Mouse (Mus musculus): ENCODE data around the gene Cd9. TPM values are rescaled to one million over a fixed set of nuclear protein-coding genes. Genes with fewer than 3 reads are reported as not detected.

Gene Cd9
- polyA plus RNA-seq, 1 experiment = 8.6 TPM

DNA sequence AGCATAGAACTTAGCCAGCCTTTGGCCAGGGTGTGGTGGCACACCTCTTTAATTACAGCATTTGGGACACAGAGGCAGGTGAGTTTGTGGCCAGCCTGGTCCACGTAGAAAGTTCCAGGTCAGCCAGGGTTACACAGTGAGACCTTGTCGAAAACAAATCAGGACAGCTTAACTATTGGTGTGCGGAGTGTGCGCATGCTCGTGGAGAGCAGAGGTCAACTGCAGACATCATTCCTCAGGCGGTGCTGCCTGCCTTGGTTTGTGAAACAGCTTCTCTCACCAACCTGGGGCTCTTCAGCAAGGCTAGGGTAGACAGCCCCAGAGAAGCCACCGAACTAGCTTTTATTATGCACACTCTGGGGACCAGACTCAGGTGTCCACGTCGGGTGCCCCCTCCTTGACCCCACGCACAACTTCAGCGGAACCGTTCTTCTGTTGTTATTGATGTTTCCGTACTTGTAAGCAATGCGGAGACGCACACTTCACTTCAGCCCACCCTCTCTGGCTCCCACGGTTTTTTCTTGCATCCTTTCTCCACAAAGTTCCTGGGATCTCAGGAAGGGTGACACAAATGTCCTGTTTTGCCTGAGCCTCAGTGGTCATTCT is 74.0 kb downstream of the Cd9 start:
- Histone ChIP-seq H3K4me3 (ENCODE audit: control insufficient read depth, low read depth, low read length) (no peak overlapping the region), H3K4me1 (ENCODE audit: control insufficient read depth, insufficient read depth, low read length) (no peaks in the 10 kb centered on the region), H3K36me3 (ENCODE audit: control insufficient read depth, insufficient read depth, low read length) (no peaks in the 10 kb centered on the region), H3K27me3 (ENCODE audit: control insufficient read depth, insufficient read depth, low read length) (no peaks in the 10 kb centered on the region), H3K27ac (ENCODE audit: control insufficient read depth, insufficient read depth, low read depth, low read length) (no peak overlapping the region)
- TF ChIP-seq POLR2A (IDR thresholded peaks at IDR 0.05; ENCODE audit: control insufficient read depth, low read depth, low read length) = no peak
- no peak for TF ChIP-seq CTCF (IDR thresholded peaks at IDR 0.05; ENCODE audit: control insufficient read depth, insufficient read depth, insufficient replicate concordance, low read depth, low read length)

DNA sequence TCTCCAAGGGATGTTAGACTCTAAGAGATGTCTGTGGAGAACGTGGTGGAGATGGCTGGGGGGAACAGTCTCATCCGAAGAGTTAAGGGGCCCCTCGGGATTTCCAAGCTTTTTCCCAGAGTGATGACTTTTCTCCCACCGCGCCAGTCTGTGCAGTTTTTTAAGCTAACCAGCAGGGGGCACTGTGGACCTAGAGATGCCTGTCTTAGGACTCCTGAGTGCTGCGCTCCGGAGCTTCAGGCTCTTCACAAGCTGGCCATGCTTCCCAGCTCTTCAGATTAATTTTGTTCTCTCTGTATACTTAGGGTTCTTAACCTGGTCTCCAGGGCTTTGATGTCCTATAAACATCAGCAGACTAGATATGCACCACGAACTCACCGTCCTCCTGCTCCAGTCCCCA is 75.8 kb downstream of the Cd9 start:
- no peak for TF ChIP-seq POLR2A (IDR thresholded peaks at IDR 0.05; ENCODE audit: control insufficient read depth, low read depth, low read length)
- TF ChIP-seq CTCF (IDR thresholded peaks at IDR 0.05; ENCODE audit: control insufficient read depth, insufficient read depth, insufficient replicate concordance, low read depth, low read length) = peak; percentile 77; the same call in 1 of the 2 replicates
- Histone ChIP-seq H3K27me3 (ENCODE audit: control insufficient read depth, insufficient read depth, low read length) (no peaks in the 10 kb centered on the region), H3K27ac (ENCODE audit: control insufficient read depth, insufficient read depth, low read depth, low read length) (no peak overlapping the region), H3K36me3 (ENCODE audit: control insufficient read depth, insufficient read depth, low read length) (no peaks in the 10 kb centered on the region), H3K4me3 (ENCODE audit: control insufficient read depth, low read depth, low read length) (no peak overlapping the region), H3K4me1 (ENCODE audit: control insufficient read depth, insufficient read depth, low read length) (no peaks in the 10 kb centered on the region)

DNA sequence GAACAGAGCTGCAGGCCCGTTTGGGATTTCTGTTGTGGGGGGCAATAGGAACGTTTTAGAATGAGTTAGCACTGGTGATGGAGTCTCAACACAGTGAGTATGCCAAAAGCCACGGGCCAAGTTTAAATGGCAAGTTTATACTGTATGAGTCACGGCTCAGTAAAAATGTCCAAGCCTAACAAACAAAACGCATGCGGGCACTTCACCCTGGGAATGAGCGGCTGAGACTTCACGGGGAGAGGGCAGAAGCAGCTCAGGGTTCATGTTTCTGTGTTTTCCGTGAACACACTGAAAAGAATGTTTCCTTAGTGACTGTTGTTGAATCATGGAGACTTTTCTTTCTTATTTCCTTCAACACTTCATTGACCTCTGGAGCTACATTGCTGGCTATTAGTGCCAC is 81.3 kb downstream of the Cd9 start:
- H3K27me3 ChIP-seq (ENCODE audit: control insufficient read depth, insufficient read depth, low read length) = no peaks in the 10 kb centered on the region
- no peak overlapping the region for H3K4me3 ChIP-seq (ENCODE audit: control insufficient read depth, low read depth, low read length)
- TF ChIP-seq POLR2A (IDR thresholded peaks at IDR 0.05; ENCODE audit: control insufficient read depth, low read depth, low read length) (no peak), CTCF (IDR thresholded peaks at IDR 0.05; ENCODE audit: control insufficient read depth, insufficient read depth, insufficient replicate concordance, low read depth, low read length) (no peak)
- no peaks in the 10 kb centered on the region for H3K36me3 ChIP-seq (ENCODE audit: control insufficient read depth, insufficient read depth, low read length)
- H3K27ac ChIP-seq (ENCODE audit: control insufficient read depth, insufficient read depth, low read depth, low read length) = no peak overlapping the region
- peaks cover 2% of the 10 kb centered on the region; the same call in 1 of the 2 replicates for H3K4me1 ChIP-seq (ENCODE audit: control insufficient read depth, insufficient read depth, low read length)

DNA sequence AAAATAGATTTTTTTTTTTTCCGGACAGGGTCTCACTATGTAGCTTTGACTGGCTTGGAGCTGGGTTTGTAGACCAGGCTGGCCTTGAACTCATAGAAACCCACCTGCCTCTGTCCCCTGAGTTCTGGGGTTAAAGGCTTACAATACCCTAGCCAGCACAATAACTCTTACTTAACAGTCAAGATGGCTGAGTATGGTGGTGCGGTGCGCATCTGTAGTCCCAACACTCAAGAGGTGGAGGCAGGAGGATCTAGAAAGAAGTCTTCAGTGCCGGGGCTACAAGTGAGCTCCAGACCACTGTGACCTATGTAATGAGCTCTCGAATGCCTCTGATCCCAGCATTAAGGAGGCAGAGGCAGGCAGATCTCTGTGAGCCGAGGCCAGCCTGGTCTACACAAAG is 82.9 kb downstream of the Cd9 start:
- Histone ChIP-seq H3K36me3 (ENCODE audit: control insufficient read depth, insufficient read depth, low read length) (no peaks in the 10 kb centered on the region), H3K27ac (ENCODE audit: control insufficient read depth, insufficient read depth, low read depth, low read length) (no peak overlapping the region), H3K27me3 (ENCODE audit: control insufficient read depth, insufficient read depth, low read length) (no peaks in the 10 kb centered on the region), H3K4me1 (ENCODE audit: control insufficient read depth, insufficient read depth, low read length) (peaks cover 2% of the 10 kb centered on the region; the same call in 1 of the 2 replicates), H3K4me3 (ENCODE audit: control insufficient read depth, low read depth, low read length) (no peak overlapping the region)
- no peak for TF ChIP-seq POLR2A (IDR thresholded peaks at IDR 0.05; ENCODE audit: control insufficient read depth, low read depth, low read length)
- no peak for TF ChIP-seq CTCF (IDR thresholded peaks at IDR 0.05; ENCODE audit: control insufficient read depth, insufficient read depth, insufficient replicate concordance, low read depth, low read length)

DNA sequence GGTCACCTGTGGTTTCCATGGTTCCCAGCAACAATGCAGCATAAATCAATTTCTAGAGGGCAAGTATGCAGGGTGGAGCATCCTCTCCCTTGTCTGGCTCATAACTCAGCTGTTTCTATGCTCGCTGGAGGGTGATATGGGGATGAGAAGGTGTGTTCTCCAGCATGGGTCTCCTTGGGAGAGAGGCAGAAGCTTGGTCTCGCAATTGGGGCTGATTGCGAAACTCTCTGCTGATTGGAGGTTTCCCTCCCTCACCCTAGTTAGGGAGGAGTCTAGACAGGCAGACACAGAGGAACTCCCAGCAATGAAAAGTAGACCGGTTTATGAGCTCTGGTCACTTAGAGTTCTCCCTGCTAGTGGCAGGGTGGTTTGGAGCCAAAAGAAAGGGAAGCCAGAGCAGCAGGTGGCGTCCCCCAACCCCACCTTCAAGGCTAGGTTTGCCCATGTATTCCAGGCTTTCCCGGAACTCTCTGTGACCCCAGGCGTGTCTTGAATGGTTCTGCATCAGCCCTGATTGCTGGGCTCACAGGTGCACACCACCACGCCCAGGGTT is 83.5 kb downstream of the Cd9 start:
- TF ChIP-seq POLR2A (IDR thresholded peaks at IDR 0.05; ENCODE audit: control insufficient read depth, low read depth, low read length) = no peak
- no peak for TF ChIP-seq CTCF (IDR thresholded peaks at IDR 0.05; ENCODE audit: control insufficient read depth, insufficient read depth, insufficient replicate concordance, low read depth, low read length)
- H3K4me3 ChIP-seq (ENCODE audit: control insufficient read depth, low read depth, low read length) = no peak overlapping the region
- H3K36me3 ChIP-seq (ENCODE audit: control insufficient read depth, insufficient read depth, low read length) = no peaks in the 10 kb centered on the region
- H3K4me1 ChIP-seq (ENCODE audit: control insufficient read depth, insufficient read depth, low read length) = peaks cover 2% of the 10 kb centered on the region; the same call in 1 of the 2 replicates
- no peak overlapping the region for H3K27ac ChIP-seq (ENCODE audit: control insufficient read depth, insufficient read depth, low read depth, low read length)
- no peaks in the 10 kb centered on the region for H3K27me3 ChIP-seq (ENCODE audit: control insufficient read depth, insufficient read depth, low read length)

DNA sequence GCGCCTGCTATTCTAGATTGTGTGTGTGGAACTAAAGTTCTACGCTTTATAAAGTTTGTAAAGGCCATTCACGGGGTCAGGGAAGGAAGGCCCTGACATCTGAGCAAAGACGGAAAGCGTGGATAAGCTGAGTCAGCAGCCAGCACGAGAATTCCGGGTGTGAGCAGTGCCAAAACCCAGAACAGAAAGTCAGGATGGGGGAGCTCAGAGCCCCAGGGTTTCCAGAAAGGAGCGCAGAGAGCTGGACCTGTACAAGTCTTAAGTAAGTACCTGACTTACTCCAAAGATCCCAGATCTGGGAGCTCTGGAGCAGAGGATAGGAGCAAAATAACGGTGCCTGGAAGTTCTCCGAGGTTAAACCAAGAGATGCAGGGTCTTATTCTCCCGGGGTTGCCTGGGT is 84.0 kb downstream of the Cd9 start:
- Histone ChIP-seq H3K36me3 (ENCODE audit: control insufficient read depth, insufficient read depth, low read length) (no peaks in the 10 kb centered on the region), H3K27ac (ENCODE audit: control insufficient read depth, insufficient read depth, low read depth, low read length) (no peak overlapping the region), H3K4me3 (ENCODE audit: control insufficient read depth, low read depth, low read length) (no peak overlapping the region), H3K27me3 (ENCODE audit: control insufficient read depth, insufficient read depth, low read length) (no peaks in the 10 kb centered on the region), H3K4me1 (ENCODE audit: control insufficient read depth, insufficient read depth, low read length) (peaks cover 2% of the 10 kb centered on the region; the same call in 1 of the 2 replicates)
- TF ChIP-seq POLR2A (IDR thresholded peaks at IDR 0.05; ENCODE audit: control insufficient read depth, low read depth, low read length) (no peak), CTCF (IDR thresholded peaks at IDR 0.05; ENCODE audit: control insufficient read depth, insufficient read depth, insufficient replicate concordance, low read depth, low read length) (no peak)

Other genes with a start within 250 kb of the Cd9 start
- 2,638 and 2,960 TPM in 2 replicates for gene Tuba3a, start 208.7 kb downstream of the Cd9 start, polyA plus RNA-seq (2012; rRNA removed)
- 10.9 and 11.2 TPM in 2 replicates for gene Ltbr, start 180.9 kb downstream of the Cd9 start, polyA plus RNA-seq (2012; rRNA removed)
- gene Scnn1a, start 174.1 kb downstream of the Cd9 start, polyA plus RNA-seq (2012; rRNA removed) = 0.44 and 1.4 TPM in 2 replicates
- gene Tnfrsf1a, start 145.4 kb downstream of the Cd9 start, polyA plus RNA-seq (2012; rRNA removed) = 18.2 and 21.0 TPM in 2 replicates
- gene Plekhg6, start 114.0 kb downstream of the Cd9 start, polyA plus RNA-seq (2012; rRNA removed) = 0.11 and 0.46 TPM in 2 replicates
- 15.4 and 16.5 TPM in 2 replicates for gene Vwf, start 52.0 kb upstream of the Cd9 start, polyA plus RNA-seq (2012; rRNA removed)
- 5.0 and 5.3 TPM in 2 replicates for gene Ano2, start 195.6 kb upstream of the Cd9 start, polyA plus RNA-seq (2012; rRNA removed)

Measured in testis, adult 2 months (tissue).